Mouse (Mus musculus) MEL (cell line): Measurements from ENCODE around the gene Dpyd. TPM values are rescaled to one million over a fixed set of nuclear protein-coding genes. Genes with fewer than 3 reads are reported as not detected.

ENCODE experiments used
- DNase-seq: peaks from one replicate; pipeline ENCODE4 v3.0.0; 2011; ENCODE audit warnings: low read depth, low spot score
- H3K27ac ChIP-seq: 2 replicates; pipeline ENCODE4 v1.5.1; 2012; ENCODE audit warnings: low read depth, mild to moderate bottlenecking, control low read depth, low read length, moderate library complexity; ENCODE audit not compliant: control insufficient read depth
- H3K27me3 ChIP-seq, 2 experiments: fragments of 150-350 bp in 1 of 2; sonication (generic) in 1 of 2; 2 replicates each; pipeline ENCODE4 v1.6.1; 2012; ENCODE audit warnings: low read length in 2 of 2, mild to moderate bottlenecking in 2 of 2, improper control_type of control experiment in 1 of 2, moderate library complexity in 1 of 2; ENCODE audit not compliant: insufficient read depth in 2 of 2, control insufficient read depth in 1 of 2
- H3K36me3 ChIP-seq, 2 experiments: 2 replicates each; pipeline ENCODE4 v1.6.1; 2012 to 2014; ENCODE audit warnings: low read length in 2 of 2, improper control_type of control experiment in 1 of 2, inconsistent platforms in 1 of 2, mild to moderate bottlenecking in 1 of 2; ENCODE audit not compliant: insufficient read depth in 2 of 2, control insufficient read depth in 1 of 2
- H3K4me1 ChIP-seq, 2 experiments: fragments of 150-350 bp in 1 of 2; sonication (generic) in 1 of 2; 2 replicates each; pipeline ENCODE4 v1.6.1; 2012; ENCODE audit warnings: low read length in 2 of 2, improper control_type of control experiment in 1 of 2, mild to moderate bottlenecking in 1 of 2; ENCODE audit not compliant: insufficient read depth in 2 of 2, control insufficient read depth in 1 of 2
- H3K4me3 ChIP-seq, 2 experiments: fragments of 150-350 bp in 1 of 2; sonication (generic) in 1 of 2; 2 replicates each; pipeline ENCODE4 v1.5.1; 2012; ENCODE audit warnings: low read depth in 2 of 2, low read length in 2 of 2, mild to moderate bottlenecking in 2 of 2, moderate library complexity in 2 of 2, control low read depth in 1 of 2, improper control_type of control experiment in 1 of 2; ENCODE audit not compliant: control insufficient read depth in 1 of 2, insufficient read depth in 1 of 2
- H3K79me2 ChIP-seq: 2 replicates; pipeline ENCODE4 v1.6.1; 2012; ENCODE audit warnings: mild to moderate bottlenecking, low read length, moderate library complexity; ENCODE audit not compliant: control insufficient read depth, poor library complexity, insufficient read depth
- H3K9ac ChIP-seq: 2 replicates; pipeline ENCODE4 v1.6.1; 2012; ENCODE audit warnings: low read depth, mild to moderate bottlenecking, control low read depth, low read length, moderate library complexity; ENCODE audit not compliant: control insufficient read depth, poor library complexity, severe bottlenecking
- H3K9me3 ChIP-seq: fragments of 150-350 bp; sonication (generic); replicated peaks from 2 replicates; pipeline ENCODE4 v1.6.1; 2012; ENCODE audit warnings: mild to moderate bottlenecking, low read length, improper control_type of control experiment, moderate library complexity; ENCODE audit not compliant: insufficient read depth
- BHLHE40 ChIP-seq: IDR thresholded peaks from 2 replicates; pipeline ENCODE4 v1.6.1; 2012; ENCODE audit warnings: low read depth, mild to moderate bottlenecking, inconsistent platforms, low read length, improper control_type of control experiment, borderline replicate concordance
- CHD1 ChIP-seq: IDR thresholded peaks from 2 replicates; pipeline ENCODE4 v1.6.1; 2012; ENCODE audit warnings: low read depth, mild to moderate bottlenecking, inconsistent platforms, low read length, improper control_type of control experiment
- CHD2 ChIP-seq: IDR thresholded peaks from 2 replicates; pipeline ENCODE4 v1.6.1; 2011; ENCODE audit warnings: low read length, improper control_type of control experiment
- ELF1 ChIP-seq: IDR thresholded peaks from 2 replicates; pipeline ENCODE4 v1.6.1; 2014; ENCODE audit warnings: low read depth, mild to moderate bottlenecking, inconsistent platforms, low read length, improper control_type of control experiment, moderate library complexity
- ETS1 ChIP-seq: IDR thresholded peaks from 2 replicates; pipeline ENCODE4 v1.6.1; 2012; ENCODE audit warnings: low read depth, mild to moderate bottlenecking, inconsistent platforms, low read length, improper control_type of control experiment, moderate library complexity
- GABPA ChIP-seq: IDR thresholded peaks from 2 replicates; pipeline ENCODE4 v1.6.1; 2012; ENCODE audit warnings: low read depth, mild to moderate bottlenecking, inconsistent platforms, low read length, improper control_type of control experiment, moderate library complexity
- MAFK ChIP-seq: IDR thresholded peaks from 2 replicates; pipeline ENCODE4 v1.6.1; 2011; ENCODE audit warnings: low read depth, mild to moderate bottlenecking, low read length, improper control_type of control experiment, borderline replicate concordance
- MAX ChIP-seq: IDR thresholded peaks from 2 replicates; pipeline ENCODE4 v1.6.1; 2011; ENCODE audit warnings: low read length, improper control_type of control experiment
- MAZ ChIP-seq: IDR thresholded peaks from 2 replicates; pipeline ENCODE4 v1.6.1; 2012; ENCODE audit warnings: low read depth, mild to moderate bottlenecking, inconsistent platforms, low read length, improper control_type of control experiment
- MXI1 ChIP-seq: IDR thresholded peaks from 2 replicates; pipeline ENCODE4 v1.6.1; 2011; ENCODE audit warnings: mild to moderate bottlenecking, low read depth, low read length, improper control_type of control experiment
- MYC ChIP-seq: IDR thresholded peaks from 2 replicates; pipeline ENCODE4 v1.6.1; 2011; ENCODE audit warnings: low read depth, mild to moderate bottlenecking, low read length, improper control_type of control experiment, moderate library complexity
- NRF1 ChIP-seq: IDR thresholded peaks from 2 replicates; pipeline ENCODE4 v1.6.1; 2014; ENCODE audit warnings: low read depth, mild to moderate bottlenecking, inconsistent platforms, low read length, improper control_type of control experiment, moderate library complexity; ENCODE audit not compliant: poor library complexity, insufficient read depth, severe bottlenecking
- POLR2AphosphoS2 ChIP-seq: IDR thresholded peaks from 2 replicates; pipeline ENCODE4 v1.6.1; 2011; ENCODE audit warnings: low read length, improper control_type of control experiment
- RAD21 ChIP-seq: IDR thresholded peaks from 2 replicates; pipeline ENCODE4 v1.6.1; 2011; ENCODE audit warnings: mild to moderate bottlenecking, low read depth, low read length, improper control_type of control experiment
- TAL1 ChIP-seq: IDR thresholded peaks from 2 replicates; pipeline ENCODE4 v1.6.1; 2012; ENCODE audit warnings: mild to moderate bottlenecking, inconsistent platforms, low read length, moderate library complexity, mixed read lengths
- UBTF ChIP-seq: IDR thresholded peaks from 2 replicates; pipeline ENCODE4 v1.6.1; 2012; ENCODE audit warnings: low read depth, mild to moderate bottlenecking, inconsistent platforms, low read length, improper control_type of control experiment, moderate library complexity, borderline replicate concordance; ENCODE audit not compliant: insufficient read depth
- USF1 ChIP-seq: IDR thresholded peaks from 2 replicates; pipeline ENCODE4 v1.6.1; 2014; ENCODE audit warnings: low read depth, mild to moderate bottlenecking, inconsistent platforms, low read length, improper control_type of control experiment, moderate library complexity
- ZC3H11A ChIP-seq: IDR thresholded peaks from 2 replicates; pipeline ENCODE4 v1.6.1; 2012; ENCODE audit warnings: low read depth, mild to moderate bottlenecking, inconsistent platforms, low read length, improper control_type of control experiment
- ZNF384 ChIP-seq: IDR thresholded peaks from 2 replicates; pipeline ENCODE4 v1.6.1; 2012; ENCODE audit warnings: low read depth, mild to moderate bottlenecking, inconsistent platforms, low read length, improper control_type of control experiment
- polyA plus RNA-seq, 2 experiments: library from polyadenylated mRNA; stranded (reverse) in 1 of 2; unstranded in 1 of 2; fragments of >175 nt in 1 of 2; fragments of >200 nt in 1 of 2; gene quantifications; 2 replicates each; pipeline versions ENCODE4 v1.2.1 to v1.2.4; 2012; ENCODE audit warnings: low replicate concordance in 2 of 2, low read depth in 1 of 2; ENCODE audit not compliant: insufficient read length in 2 of 2, insufficient read depth in 1 of 2, missing spikeins in 1 of 2
- total RNA-seq: library from RNA; depleted of rRNA; stranded (reverse); fragments of 300-350 nt; gene quantifications from 2 replicates; pipeline ENCODE4 v1.2.3, GENCODE M21; 2012

Dpyd gene
- total and polyA plus RNA-seq, 3 experiments = not detected

DNA sequence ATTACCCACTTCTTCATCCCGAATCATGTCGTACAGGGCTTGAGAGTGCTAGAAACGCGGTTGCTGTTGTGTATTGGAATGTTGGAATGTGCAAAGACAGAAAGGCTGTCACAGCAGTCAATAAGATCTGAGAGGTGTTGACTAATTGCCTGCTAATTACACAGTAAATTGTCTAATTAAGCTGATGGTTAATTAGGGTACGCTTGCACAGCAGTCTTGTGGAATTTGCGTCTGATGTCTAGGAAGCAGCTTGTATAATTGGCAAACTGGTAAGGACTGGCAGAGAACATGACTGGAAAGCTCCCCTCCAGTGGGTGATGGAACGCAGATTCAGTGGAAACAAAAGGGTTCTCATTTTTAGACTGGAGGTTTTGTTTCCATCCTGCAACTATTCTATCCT, 459.3 kb downstream of the Dpyd start:
- Histone ChIP-seq H3K27ac (no peak overlapping the region), H3K9ac (no peak overlapping the region), H3K27me3 (no peaks in the 10 kb centered on the region), H3K9me3 (no peaks in the 10 kb centered on the region), H3K4me1 (no peaks in the 10 kb centered on the region), H3K36me3 (no peaks in the 10 kb centered on the region), H3K4me3 (no peak overlapping the region), H3K79me2 (no peaks in the 10 kb centered on the region)
- TF ChIP-seq RAD21 (no peak), USF1 (no peak), UBTF (no peak), MAFK (no peak), CHD2 (no peak), CHD1 (no peak)
- DNase-seq = no peak

DNA sequence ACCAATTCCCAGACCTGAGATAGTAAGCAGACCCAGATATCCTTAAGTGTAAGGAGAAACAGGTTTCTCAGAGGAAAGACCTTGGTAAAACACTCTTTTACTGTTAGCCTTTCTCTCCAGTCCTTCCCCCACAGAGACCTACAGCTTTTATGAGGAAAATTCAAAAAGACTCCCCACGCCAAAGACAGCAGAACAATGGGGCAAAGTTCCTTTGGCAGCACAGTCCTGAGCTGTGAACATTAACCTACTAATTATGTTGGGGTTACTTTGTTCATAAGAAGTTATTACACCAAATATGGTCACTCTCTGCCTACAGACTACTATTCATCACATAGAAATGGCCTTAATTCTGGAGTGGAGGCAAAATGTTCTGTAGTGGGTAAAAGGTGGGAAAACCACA, 480.7 kb downstream of the Dpyd start:
- no peaks in the 10 kb centered on the region for H3K79me2 ChIP-seq
- no peak overlapping the region for H3K4me3 ChIP-seq
- no peak for DNase-seq
- H3K36me3 ChIP-seq = no peaks in the 10 kb centered on the region
- no peak overlapping the region for H3K9ac ChIP-seq
- no peaks in the 10 kb centered on the region for H3K4me1 ChIP-seq
- TF ChIP-seq MXI1 = no peak
- no peak for TF ChIP-seq POLR2AphosphoS2
- no peak for TF ChIP-seq MYC
- no peak overlapping the region for H3K27ac ChIP-seq
- no peaks in the 10 kb centered on the region for H3K9me3 ChIP-seq
- H3K27me3 ChIP-seq = no peaks in the 10 kb centered on the region

DNA sequence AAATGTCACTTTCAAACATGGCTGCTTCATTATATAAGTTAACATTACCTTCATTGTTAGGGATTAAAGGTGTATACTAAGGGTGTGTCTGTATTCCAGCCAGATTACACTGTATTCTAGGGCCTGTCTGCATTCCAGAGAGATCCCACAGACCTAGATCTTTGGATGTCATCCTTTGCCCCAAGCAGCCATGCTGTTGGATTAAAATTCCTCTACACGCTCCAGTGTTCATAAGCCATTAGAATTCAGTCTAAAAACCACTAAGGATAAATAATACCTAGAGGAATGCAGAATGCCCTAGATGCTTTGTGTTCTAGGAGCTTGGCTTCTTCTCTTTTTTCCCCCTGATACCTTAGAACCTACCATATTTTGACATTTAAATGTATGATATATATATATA, 494.2 kb downstream of the Dpyd start:
- Histone ChIP-seq H3K27ac (no peak overlapping the region), H3K79me2 (no peaks in the 10 kb centered on the region), H3K36me3 (no peaks in the 10 kb centered on the region), H3K9ac (no peak overlapping the region), H3K4me1 (no peaks in the 10 kb centered on the region), H3K27me3 (no peaks in the 10 kb centered on the region), H3K9me3 (no peaks in the 10 kb centered on the region), H3K4me3 (no peak overlapping the region)
- DNase-seq = no peak
- no peak for TF ChIP-seq MYC

DNA sequence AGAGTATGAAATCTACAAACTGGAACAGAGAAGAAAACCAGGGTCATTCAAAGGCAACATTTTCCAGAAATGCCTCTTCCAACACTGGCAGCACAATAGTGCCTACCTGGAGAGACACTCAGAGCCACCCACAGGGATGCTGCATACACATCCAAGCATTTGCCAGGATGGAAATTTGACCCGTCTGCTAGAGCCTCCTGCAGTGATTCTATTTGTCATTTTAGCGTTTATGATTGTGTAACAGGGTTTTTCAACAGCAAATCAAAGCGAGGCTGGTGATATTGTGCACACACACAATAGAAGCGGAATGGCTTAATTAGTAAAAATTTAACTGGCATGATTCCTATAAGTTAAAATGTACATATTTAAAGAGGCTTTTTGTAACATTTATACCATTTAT, 501.3 kb downstream of the Dpyd start:
- no peak for TF ChIP-seq BHLHE40
- TF ChIP-seq NRF1 = no peak
- TF ChIP-seq MAFK = no peak
- no peak for TF ChIP-seq ETS1
- no peak for TF ChIP-seq MXI1
- TF ChIP-seq ZNF384 = no peak
- TF ChIP-seq GABPA = no peak
- TF ChIP-seq MAZ = no peak
- no peak for TF ChIP-seq TAL1
- no peak for TF ChIP-seq ELF1
- no peak for TF ChIP-seq MAX
- no peak for TF ChIP-seq CHD1
- no peak for TF ChIP-seq CHD2
- TF ChIP-seq ZC3H11A = no peak
- TF ChIP-seq UBTF = no peak
- Histone ChIP-seq H3K4me3 (no peak overlapping the region), H3K27ac (no peak overlapping the region), H3K27me3 (no peaks in the 10 kb centered on the region), H3K79me2 (no peaks in the 10 kb centered on the region), H3K36me3 (no peaks in the 10 kb centered on the region), H3K4me1 (no peaks in the 10 kb centered on the region), H3K9me3 (no peaks in the 10 kb centered on the region), H3K9ac (no peak overlapping the region)
- DNase-seq = no peak
